Mouse (Mus musculus) thymus, postnatal 36 days (tissue): ENCODE measurements around the gene Rem1.
A peak's percentile ranks its signal among the peaks of the same experiment; 100 is the strongest.
"Not testable (repeated sequence)": the region's sequence is repeated elsewhere in the genome, so short reads cannot be mapped to it uniquely, and the experiment has no call there.

Source experiments
- DNase-seq, 2 experiments: peaks; one replicate each; pipeline ENCODE4 v3.0.0; 2022; ENCODE audit warnings: mixed read lengths in 2 of 2

Rem1 gene

GRCm38 (mm10) chr2:152629239-152629638 is 2.5 kb downstream of the Rem1 start:
- DNase-seq, result no peak

- DNase-seq, result no peak
These were observed 3.2 kb downstream of the Rem1 start for GRCm38 (mm10) chr2:152629904-152630303.

- no peak for DNase-seq
These were observed 6.6 kb downstream of the Rem1 start for GRCm38 (mm10) chr2:152633334-152633733.

GRCm38 (mm10) chr2:152634311-152634710 is 7.6 kb downstream of the Rem1 start:
- DNase-seq, result no peak

GRCm38 (mm10) chr2:152636246-152637005 is 9.7 kb downstream of the Rem1 start:
- no peak for DNase-seq

- DNase-seq, result no peak
These were observed 10.2 kb downstream of the Rem1 start for GRCm38 (mm10) chr2:152637006-152637322.

GRCm38 (mm10) chr2:152637381-152637780 is 10.6 kb downstream of the Rem1 start:
- DNase-seq, result no peak

GRCm38 (mm10) chr2:152638865-152639264 is 12.1 kb downstream of the Rem1 start:
- DNase-seq, result no peak

GRCm38 (mm10) chr2:152639406-152640113 is 12.8 kb downstream of the Rem1 start:
- no peak for DNase-seq

- no peak for DNase-seq
These were observed 26.3 kb downstream of the Rem1 start for GRCm38 (mm10) chr2:152652901-152653620.

GRCm38 (mm10) chr2:152653874-152654715 is 27.3 kb downstream of the Rem1 start:
- no peak for DNase-seq

- DNase-seq, result no peak
These were observed 30.6 kb downstream of the Rem1 start for GRCm38 (mm10) chr2:152657398-152657797.

GRCm38 (mm10) chr2:152661163-152661562 is 34.4 kb downstream of the Rem1 start:
- no peak for DNase-seq

GRCm38 (mm10) chr2:152666191-152666590 is 39.4 kb downstream of the Rem1 start:
- DNase-seq, result not testable (repeated sequence)

- peak; percentile 90 to 91 for DNase-seq
These were observed 42.5 kb downstream of the Rem1 start, which contains the start of gene H13 for GRCm38 (mm10) chr2:152669256-152669638. TSS of gene H13 (plus strand) at chr2:152669461.

GRCm38 (mm10) chr2:152669639-152670484 is 43.1 kb downstream of the Rem1 start:
- DNase-seq, result peak in 1 of 2 experiments; percentile 32

GRCm38 (mm10) chr2:152670983-152671641 is 44.4 kb downstream of the Rem1 start:
- DNase-seq, result peak; percentile 90 to 93

GRCm38 (mm10) chr2:152671642-152671999 is 44.9 kb downstream of the Rem1 start:
- peak; percentile 77 to 83 for DNase-seq

GRCm38 (mm10) chr2:152672166-152672565 is 45.4 kb downstream of the Rem1 start:
- DNase-seq, result no peak

GRCm38 (mm10) chr2:152674148-152674547 is 47.4 kb downstream of the Rem1 start:
- no peak for DNase-seq

GRCm38 (mm10) chr2:152675252-152675791 is 48.6 kb downstream of the Rem1 start:
- no peak for DNase-seq
